Mouse (Mus musculus): ENCODE data around the gene Tedc2.

GRCm38 (mm10) chr17:24209916-24210240 is 10.8 kb downstream of the Tedc2 start:
- TF ChIP-seq POLR2A (IDR thresholded peaks at IDR 0.05; ENCODE audit: low read depth, low read length) (no peak), CTCF (IDR thresholded peaks at IDR 0.05; ENCODE audit: extremely low read depth, insufficient read length, insufficient replicate concordance, low read depth, low read length) (no peak)
